Mouse (Mus musculus): Measurements from ENCODE around the gene Gnai2. TPM values are rescaled to one million over a fixed set of nuclear protein-coding genes. Genes with fewer than 3 reads are reported as not detected.
A peak's percentile ranks its signal among the peaks of the same experiment; 100 is the strongest.
"Not testable (repeated sequence)": the region's sequence is repeated elsewhere in the genome, so short reads cannot be mapped to it uniquely, and the experiment has no call there.

Gene Gnai2
- polyA plus RNA-seq, 3 experiments from 2014 or later = 136 to 264 (median 154) TPM

DNA sequence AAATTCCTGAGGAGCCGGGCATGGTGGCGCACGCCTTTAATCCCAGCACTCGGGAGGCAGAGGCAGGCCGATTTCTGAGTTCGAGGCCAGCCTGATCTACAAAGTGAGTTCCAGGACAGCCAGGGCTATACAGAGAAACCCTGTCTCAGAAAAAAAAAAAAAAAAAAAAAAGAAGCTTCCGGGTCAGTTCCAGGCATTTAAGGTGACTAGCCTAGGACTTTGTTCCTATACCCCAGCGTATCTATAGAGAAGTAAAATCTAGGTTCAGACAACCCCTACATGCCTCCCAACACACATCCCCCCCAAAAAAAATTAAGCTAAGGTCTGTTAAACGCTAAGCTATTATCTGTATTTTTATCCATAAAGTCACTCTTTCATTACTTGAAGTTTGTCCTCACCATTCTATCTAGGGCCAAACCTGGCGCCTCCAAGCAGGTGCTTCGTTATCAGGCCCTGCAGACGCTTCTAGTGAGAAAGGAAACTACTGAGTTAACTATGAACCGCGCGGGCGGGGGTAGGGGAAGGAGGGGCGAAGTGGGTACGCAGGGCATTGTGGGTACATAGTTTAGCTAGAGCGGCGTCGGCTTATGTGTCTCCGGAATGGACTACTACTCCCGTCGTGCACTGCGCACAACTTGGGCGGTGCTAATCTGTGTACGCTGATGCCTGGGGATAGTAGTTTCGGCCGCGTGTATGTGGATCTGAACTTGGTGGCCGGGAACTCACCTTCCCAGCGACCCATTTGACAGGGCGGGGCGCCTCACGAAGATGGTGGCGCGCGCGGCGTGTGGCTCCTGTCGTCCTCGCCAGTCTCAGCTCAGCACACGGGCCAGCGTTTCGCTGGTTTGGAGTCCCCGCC, 48.0 kb downstream of the Gnai2 start, which contains the start of gene Ifrd2:
Ifrd2 (plus strand) TSS at position 669 of the 859 bp plus-strand sequence.
- peak; percentile 98 for ATAC-seq

DNA sequence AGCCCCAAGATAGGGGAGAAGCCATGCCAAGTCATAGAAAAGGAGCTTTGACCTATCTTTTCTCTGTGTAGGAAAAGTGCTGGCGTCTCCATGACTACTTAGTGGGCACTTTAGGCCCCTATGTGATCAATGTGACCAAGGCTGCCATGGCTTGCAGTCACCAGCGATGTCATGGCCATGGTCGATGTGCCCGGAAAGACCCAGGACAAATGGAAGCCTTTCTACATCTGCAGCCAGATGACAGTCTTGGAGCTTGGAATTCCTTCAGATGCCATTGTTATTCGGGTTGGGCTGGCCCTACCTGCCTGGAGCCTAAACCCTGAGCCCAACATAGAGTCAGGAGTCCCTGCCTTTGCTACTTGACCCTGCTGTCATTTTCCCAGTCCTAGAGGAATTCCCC, 48.7 kb downstream of the Gnai2 start:
- no peak for ATAC-seq

- ATAC-seq = no peak
Observed at GRCm38 (mm10) chr9:107583174-107583573, 52.0 kb downstream of the Gnai2 start.

- no peak for ATAC-seq
Observed at GRCm38 (mm10) chr9:107582509-107583062, 52.6 kb downstream of the Gnai2 start.

DNA sequence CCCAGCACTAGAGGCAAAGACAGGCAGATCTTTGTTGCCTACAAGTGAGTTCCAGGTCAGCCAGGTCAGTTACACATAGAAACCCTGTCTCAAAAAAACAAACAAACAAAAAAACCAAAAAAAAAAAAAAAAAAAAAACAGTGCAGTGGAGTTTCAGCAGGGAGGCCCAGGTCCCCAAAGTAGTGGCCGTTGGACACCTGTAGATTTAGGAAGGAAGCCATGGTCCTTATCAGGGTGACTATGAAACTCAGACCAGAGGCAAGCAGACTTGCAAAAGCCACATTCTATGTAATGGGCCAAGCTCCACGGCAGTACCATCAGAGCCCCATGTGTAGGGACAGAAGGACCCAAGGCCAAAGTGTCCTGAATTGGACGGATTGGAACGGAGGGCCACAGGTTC, 53.6 kb downstream of the Gnai2 start:
- ATAC-seq = no peak

GRCm38 (mm10) chr9:107580501-107581317, 54.5 kb downstream of the Gnai2 start, which contains the start of gene Hyal3:
Gene Hyal3 (plus strand): TSS chr9:107580818.
- ATAC-seq = peak; percentile 94

DNA sequence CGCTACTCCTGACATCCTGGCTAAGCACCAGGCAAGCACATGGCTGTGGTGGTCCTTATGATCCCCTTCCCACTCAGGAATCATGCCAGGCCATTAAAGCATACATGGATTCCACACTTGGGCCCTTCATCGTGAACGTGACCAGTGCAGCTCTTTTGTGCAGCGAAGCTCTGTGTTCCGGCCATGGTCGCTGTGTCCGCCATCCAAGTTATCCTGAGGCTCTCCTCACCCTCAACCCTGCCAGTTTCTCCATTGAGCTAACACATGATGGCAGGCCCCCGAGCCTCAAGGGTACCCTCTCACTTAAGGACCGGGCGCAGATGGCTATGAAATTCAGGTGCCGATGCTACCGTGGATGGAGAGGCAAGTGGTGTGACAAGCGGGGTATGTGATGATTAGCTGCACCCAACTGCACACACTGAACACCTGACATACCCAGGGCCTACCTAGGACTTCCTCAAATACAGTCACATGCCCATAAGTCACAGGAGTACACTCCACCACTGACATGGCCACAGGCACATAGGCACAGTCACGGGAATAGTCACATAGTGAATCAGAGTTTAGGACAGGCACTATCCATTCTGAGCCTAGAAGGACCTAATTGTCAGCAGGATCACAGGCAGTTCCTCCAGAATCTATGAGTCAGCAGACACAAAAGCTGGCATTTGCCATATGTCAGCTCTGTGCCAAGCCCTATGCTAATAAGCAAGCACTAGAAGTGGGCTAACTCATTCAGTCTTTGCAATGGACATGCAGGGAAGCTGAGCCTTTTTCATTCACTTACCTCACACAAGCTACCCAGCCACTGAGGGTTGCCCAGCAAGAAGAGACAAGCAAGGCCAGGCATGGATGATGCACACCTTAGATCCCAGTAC, 55.9 kb downstream of the Gnai2 start:
- ATAC-seq = no peak

DNA sequence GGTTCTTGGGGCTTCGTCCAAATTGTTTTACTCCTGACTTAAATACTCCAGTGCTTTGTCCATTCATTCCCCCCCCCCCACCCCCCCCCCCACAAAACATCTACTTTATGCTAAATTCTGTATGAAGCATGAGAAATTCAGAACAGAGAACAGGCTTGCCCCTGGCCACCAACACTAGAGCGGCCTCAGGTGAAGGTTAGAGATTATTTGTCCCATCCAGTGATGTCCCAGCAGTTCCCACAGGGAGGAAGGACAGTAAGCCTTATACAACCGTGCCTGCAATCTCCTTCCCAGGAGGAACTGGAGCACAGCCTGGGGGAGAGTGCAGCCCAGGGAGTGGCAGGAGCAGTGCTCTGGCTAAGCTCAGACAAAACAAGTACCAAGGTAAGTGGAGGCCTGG, 56.6 kb downstream of the Gnai2 start, which contains the start of gene Naa80:
Naa80 (plus strand) TSS at position 301 of the 400 bp plus-strand sequence.
- ATAC-seq = no peak

- no peak for ATAC-seq
Observed at GRCm38 (mm10) chr9:107577871-107578270, 57.3 kb downstream of the Gnai2 start.

DNA sequence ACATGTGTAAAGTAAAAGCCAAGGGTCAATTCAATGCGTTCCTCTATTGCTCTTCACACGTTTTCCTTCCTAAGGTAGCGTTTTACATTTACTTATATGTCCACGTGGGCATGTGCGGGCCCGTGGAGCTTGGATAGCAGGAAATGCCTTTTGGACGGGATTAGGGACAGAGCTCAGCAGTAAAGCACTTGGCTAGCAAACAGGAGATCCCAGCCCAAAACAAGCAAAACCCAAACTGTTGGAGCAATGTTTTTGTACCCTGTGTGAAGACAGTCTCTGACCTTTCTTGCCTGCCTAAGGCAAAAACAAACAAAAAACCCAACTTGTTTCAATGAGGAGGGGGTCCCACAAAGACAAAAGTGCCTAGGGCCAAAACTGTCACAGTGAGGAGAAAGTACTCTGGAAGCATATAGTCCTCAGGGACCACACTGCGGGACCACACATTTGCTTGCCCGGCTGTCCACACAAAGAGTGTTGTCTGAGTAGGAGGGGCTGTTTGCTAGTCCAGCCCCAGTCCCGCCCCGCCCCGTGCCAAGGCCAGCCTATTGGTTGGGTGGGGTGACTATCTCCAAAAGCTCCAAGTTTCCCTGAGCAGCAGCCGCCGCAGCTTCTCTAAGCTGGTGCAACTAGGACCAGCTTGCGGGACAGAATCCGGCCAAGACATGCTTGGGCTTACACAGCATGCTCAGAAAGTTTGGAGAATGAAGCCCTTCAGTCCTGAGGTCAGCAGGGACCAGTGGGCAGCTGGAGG, 58.6 kb downstream of the Gnai2 start, which contains the start of gene Hyal1:
Hyal1 (plus strand) TSS at position 571 of the 751 bp plus-strand sequence.
- no peak for ATAC-seq

DNA sequence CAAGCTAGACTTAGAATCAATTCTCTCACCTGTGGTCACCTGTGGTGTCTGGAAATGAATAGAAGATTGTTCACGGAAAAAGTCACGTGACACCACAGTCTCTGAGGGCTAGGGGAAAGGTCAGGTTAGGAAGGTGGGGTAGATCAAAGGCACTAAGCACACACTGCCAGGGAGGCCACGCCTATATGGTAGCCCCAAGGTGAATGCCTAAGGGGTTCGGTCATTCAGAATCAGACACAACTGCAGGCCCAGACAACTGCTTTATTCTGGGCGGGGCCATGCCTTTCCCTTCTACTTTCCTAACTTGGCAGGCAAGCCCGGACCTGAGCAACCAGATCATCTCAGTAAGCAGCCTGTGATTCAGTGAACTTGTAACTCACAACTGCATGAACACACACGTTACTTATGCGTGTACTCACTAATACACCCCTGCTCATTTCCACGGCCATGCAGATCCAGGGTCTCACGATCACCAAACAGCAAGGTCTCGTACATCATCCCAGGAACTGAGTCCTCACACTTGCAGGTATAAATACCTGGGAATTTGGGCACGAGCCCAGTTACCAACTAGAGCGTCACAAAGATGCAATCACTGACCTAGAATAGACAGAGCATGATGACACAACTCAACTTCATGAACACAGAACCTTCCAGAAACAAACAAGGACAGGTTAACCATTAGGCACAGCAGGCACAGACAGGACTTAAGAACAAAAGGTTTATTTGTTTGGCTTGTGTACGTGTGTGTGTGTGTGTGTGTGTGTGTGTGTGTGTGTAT, 59.4 kb downstream of the Gnai2 start:
- ATAC-seq = no peak

DNA sequence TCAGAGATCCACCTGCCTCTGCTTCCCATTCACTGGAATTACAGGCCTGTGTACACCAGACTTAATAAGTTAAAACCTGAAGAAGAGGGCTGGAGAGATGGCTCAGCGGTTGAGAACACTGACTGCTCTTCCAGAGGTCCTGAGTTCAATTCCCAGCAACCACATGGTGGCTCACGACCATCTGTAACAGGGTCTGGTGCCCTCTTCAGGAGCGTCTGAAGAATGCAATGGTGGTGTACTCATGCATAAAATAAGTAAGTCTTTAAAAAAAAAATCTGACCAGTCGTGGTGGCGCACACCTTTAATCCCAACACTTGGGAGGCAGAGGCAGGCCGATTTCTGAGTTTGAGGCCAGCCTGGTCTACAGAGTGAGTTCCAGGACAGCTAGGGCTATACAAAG, 61.4 kb downstream of the Gnai2 start:
- not testable (repeated sequence) for ATAC-seq

DNA sequence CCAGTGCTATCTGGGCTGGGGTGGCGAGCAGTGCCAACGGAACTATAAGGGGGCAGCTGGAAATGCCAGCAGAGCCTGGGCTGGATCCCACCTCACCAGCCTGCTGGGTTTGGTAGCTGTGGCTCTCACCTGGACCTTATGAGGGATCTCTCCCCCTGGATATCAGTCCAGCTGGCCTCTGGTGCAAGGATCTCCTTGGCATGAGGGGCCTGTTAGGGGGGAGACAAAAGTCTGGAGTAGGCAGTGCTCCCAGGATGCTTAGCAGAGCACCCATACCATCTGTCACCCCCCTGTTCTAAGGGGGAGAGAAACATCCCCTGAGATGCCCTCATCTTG, 62.9 kb downstream of the Gnai2 start:
- ATAC-seq = no peak

DNA sequence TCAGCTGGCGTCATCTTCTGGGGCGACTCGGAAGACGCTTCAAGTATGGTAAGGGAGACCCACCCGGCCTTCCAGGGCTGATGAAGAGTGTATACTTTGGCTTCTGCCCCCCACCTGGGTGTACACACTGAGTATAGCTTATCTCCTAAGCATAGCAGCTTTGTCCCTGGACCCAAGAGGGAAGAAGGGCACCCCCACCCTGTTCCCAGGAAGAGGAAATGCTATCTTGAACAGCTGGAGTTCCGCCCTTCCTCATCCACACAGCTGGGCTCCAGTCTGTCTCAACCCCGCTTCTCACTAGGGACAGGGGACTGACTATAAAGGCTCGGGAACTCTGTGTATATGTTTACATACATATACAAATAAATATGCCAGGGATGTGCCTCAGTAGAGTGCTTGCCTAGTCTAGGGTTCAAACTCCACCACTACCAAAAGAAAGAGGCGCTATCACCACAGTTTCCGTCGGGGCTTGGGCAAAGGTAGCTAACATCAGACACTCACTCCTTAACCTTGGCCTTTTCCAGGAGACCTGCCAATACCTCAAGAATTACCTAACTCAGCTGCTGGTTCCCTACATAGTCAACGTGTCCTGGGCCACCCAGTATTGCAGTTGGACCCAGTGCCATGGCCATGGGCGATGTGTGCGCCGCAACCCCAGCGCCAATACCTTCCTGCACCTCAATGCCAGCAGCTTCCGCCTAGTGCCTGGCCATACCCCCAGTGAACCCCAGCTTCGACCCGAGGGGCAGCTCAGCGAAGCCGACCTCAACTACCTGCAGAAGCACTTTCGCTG, 63.4 kb downstream of the Gnai2 start:
- ATAC-seq = no peak

- ATAC-seq = no peak
Observed at GRCm38 (mm10) chr9:107570845-107571244, 64.3 kb downstream of the Gnai2 start.

- no peak for ATAC-seq
Observed at GRCm38 (mm10) chr9:107570016-107570415, 65.2 kb downstream of the Gnai2 start.

GRCm38 (mm10) chr9:107569270-107569669, 65.9 kb downstream of the Gnai2 start:
- ATAC-seq = peak; percentile 19

GRCm38 (mm10) chr9:107568331-107569261, 66.6 kb downstream of the Gnai2 start:
- peak; percentile 87 for ATAC-seq
